Mouse (Mus musculus): Measurements from ENCODE around the gene Tmem97.

DNA sequence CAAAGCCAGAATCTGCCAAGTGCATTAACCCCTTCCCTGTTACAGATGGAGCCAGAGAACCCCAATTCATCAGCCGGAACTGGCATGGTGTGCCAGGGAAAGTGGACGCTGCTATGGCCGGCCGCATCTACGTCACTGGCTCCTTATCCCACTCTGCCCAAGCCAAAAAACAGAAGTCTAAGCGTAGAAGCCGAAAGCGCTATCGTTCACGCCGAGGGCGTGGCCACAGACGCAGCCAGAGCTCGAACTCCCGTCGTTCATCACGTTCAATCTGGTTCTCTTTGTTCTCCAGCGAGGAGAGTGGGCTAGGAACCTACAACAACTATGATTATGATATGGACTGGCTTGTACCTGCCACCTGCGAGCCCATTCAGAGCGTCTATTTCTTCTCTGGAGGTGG is 49.0 kb downstream of the Tmem97 start:
- TF ChIP-seq CTCF (IDR thresholded peaks at IDR 0.05; ENCODE audit: extremely low read depth, insufficient read depth, low read length), result no peak
- no peak for TF ChIP-seq POLR2A (IDR thresholded peaks at IDR 0.05; ENCODE audit: extremely low read depth, insufficient read depth, low read length)

Measured in cortical plate, adult 2 months (tissue).